Mouse (Mus musculus) spleen, adult 2 months (tissue): ENCODE data around the gene Plekhh3.

ENCODE experiments used
- CTCF ChIP-seq: fragments of 200-500 bp; IDR thresholded peaks from 2 replicates; pipeline ENCODE4 v1.5.1; 2011; ENCODE audit warnings: mild to moderate bottlenecking, inconsistent platforms; ENCODE audit not compliant: insufficient read depth, insufficient read length, insufficient replicate concordance; ENCODE audit errors: extremely low read depth
- POLR2A ChIP-seq: fragments of 200-500 bp; IDR thresholded peaks from 2 replicates; pipeline ENCODE4 v1.6.1; 2011; ENCODE audit warnings: low read depth, low read length, inconsistent platforms

GRCm38 (mm10) chr11:101180846-101181740 lies 9.9 kb upstream of the Plekhh3 start:
- TF ChIP-seq CTCF (peak; percentile 27; the same call in 1 of the 2 replicates), POLR2A (no peak)
